Mouse (Mus musculus): Measurements from ENCODE around the gene Ndufs5. TPM values are rescaled to one million over a fixed set of nuclear protein-coding genes. Genes with fewer than 3 reads are reported as not detected.
A peak's percentile ranks its signal among the peaks of the same experiment; 100 is the strongest.

Ndufs5 gene
- polyA plus RNA-seq, 1 experiment = 54.2 TPM

DNA sequence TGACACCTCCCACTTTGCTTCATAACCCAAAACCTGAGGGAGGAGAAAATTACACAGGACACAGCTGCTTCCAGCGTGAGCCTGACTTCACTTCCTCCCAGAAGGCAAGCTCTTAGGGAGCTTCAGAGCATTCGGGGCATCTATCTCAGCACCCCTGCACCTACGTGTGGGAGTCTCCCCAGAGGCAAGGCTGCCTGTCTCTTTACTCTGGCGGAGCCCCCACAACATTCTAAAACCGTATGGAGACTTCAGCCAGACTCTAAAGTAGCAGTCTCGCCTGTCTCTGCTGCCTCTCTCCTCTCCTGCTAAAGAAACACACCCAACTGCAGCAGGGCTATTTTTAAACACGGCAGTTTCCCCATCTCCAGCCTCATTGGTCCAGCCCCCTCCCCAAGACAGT lies 37.0 kb downstream of the Ndufs5 start:
- TF ChIP-seq CTCF (IDR thresholded peaks at IDR 0.05; ENCODE audit: insufficient read depth, low read length) (no peak), POLR2A (IDR thresholded peaks at IDR 0.05; ENCODE audit: borderline replicate concordance, extremely low read depth, low read depth, low read length) (no peak)
- DNase-seq = no peak
- H3K4me3 ChIP-seq (replicated peaks; ENCODE audit: extremely low read depth, low read depth, low read length) = no peak overlapping the region
- H3K4me1 ChIP-seq (ENCODE audit: control insufficient read depth, insufficient read depth, low read length) = no peaks in the 10 kb centered on the region
- WGBS = 46% methylated on average over 7 of the region's 7 CpGs

DNA sequence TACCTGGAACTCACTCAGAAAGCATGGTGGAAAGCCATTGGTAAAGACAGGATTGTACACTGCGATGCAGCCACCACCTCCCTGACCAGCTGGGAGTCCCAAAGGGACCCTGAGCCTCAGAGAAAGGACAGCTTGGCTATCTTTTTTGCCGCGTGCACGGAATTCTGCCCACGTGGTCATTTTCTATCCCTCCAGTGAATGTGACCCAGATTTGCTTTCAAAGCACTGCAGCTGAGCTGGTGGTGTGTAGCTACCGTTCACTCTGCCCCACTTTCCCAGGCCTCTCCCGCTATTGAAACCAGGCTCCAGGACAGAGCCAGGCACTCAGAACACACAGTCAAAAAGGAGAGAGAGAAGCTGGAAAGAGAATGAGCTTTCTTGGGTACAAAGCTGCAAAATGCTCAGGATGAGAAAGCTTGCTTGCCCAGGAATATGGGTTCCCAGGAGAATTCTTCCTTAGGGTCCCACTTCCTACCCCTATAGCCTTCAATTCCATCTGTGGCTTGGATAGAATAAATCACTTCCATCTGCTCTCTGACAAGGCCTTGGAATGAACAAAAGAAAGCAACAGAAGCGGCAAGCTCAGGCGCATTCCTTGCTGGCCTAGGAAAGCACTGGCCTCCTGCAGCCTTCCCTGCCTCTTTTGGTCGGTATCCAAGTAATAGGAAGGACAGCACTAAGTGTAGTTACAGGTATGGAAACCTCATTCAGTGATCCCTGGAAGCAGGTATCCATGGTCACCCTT lies 40.8 kb downstream of the Ndufs5 start:
- Histone ChIP-seq H3K4me3 (replicated peaks; ENCODE audit: extremely low read depth, low read depth, low read length) (no peak overlapping the region), H3K4me1 (ENCODE audit: control insufficient read depth, insufficient read depth, low read length) (no peaks in the 10 kb centered on the region)
- no peak for DNase-seq
- TF ChIP-seq POLR2A (IDR thresholded peaks at IDR 0.05; ENCODE audit: borderline replicate concordance, extremely low read depth, low read depth, low read length) (no peak), CTCF (IDR thresholded peaks at IDR 0.05; ENCODE audit: insufficient read depth, low read length) (no peak)
- 60% methylated on average over 10 of the region's 10 CpGs for WGBS

DNA sequence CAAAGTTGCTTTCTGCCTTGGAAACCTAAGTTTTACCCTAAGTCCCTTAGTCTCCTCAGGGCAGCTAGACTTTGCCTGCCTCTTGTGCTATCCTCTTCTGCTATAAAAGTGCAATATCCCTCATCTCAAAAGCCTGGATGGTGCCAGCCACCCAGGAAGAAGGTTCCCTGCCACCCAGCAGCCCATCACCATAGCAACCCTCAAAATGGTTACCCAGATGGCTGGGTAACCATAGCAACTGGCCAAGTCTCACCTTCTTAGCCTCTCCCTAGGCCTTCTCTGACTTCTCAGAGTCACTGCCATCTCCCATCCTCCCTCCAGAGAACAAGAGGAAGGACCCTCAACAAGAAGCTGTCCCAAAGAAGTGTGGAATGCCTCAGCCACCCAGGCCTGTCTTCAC lies 47.4 kb downstream of the Ndufs5 start:
- Histone ChIP-seq H3K4me3 (replicated peaks; ENCODE audit: extremely low read depth, low read depth, low read length) (no peak overlapping the region), H3K4me1 (ENCODE audit: control insufficient read depth, insufficient read depth, low read length) (peaks cover 3% of the 10 kb centered on the region; the same call in 1 of the 2 replicates)
- TF ChIP-seq CTCF (IDR thresholded peaks at IDR 0.05; ENCODE audit: insufficient read depth, low read length) (no peak), POLR2A (IDR thresholded peaks at IDR 0.05; ENCODE audit: borderline replicate concordance, extremely low read depth, low read depth, low read length) (no peak)
- DNase-seq = no peak

DNA sequence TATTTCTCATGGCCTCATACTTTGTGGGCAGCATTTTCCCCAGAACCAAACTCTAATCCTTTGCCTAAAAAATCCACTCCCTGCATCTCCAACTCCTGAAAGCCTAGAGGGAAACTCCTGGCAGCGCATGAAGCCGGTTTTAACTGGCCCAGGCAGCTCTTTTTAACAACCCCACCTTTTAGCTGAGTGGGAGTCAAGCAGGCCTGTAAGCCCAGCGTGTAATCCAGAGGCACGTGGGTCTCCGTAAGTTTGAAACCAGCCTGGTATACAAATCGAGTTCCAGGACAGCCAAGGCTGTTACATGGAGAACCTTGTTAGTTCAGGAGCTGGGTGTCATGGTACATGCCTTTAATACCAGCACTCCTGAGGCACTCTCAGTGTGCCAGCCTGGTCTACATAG lies 48.3 kb downstream of the Ndufs5 start:
- H3K4me3 ChIP-seq (replicated peaks; ENCODE audit: extremely low read depth, low read depth, low read length) = no peak overlapping the region
- H3K4me1 ChIP-seq (ENCODE audit: control insufficient read depth, insufficient read depth, low read length) = peaks cover 4% of the 10 kb centered on the region; the same call in 1 of the 2 replicates
- no peak for TF ChIP-seq CTCF (IDR thresholded peaks at IDR 0.05; ENCODE audit: insufficient read depth, low read length)
- no peak for TF ChIP-seq POLR2A (IDR thresholded peaks at IDR 0.05; ENCODE audit: borderline replicate concordance, extremely low read depth, low read depth, low read length)
- 69% methylated on average over 6 of the region's 6 CpGs for WGBS
- no peak for DNase-seq

DNA sequence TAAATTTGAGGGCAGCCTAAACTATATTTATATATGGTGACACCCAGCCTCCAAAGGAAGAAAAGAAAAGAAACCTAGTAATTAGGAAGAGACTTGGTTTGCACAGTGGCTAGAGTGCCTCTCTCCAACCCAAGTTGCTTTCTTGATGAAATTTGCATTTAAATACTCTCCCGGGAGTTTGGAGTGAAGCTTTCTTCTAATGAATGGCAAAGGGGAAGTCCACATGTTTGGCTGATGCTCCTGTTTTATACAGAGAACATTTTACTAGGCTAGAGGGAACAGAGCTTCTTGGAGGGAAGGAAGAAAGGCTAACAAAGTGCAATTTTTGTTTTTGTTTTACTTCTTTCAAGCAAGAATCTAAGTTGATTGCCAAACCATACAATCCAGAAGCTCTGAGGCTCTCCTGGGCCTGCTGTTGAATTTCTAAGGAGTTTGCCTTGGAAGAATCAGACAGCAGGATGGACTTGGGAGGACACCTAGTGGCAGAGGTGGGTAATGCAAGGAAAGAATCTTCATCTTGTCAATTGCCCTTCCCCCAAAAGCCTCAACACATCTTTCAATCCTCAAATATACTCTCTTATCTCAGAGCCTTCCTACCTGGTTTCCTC lies 50.6 kb downstream of the Ndufs5 start:
- peak; percentile 78 for DNase-seq
- Histone ChIP-seq H3K4me3 (replicated peaks; ENCODE audit: extremely low read depth, low read depth, low read length) (no peak overlapping the region), H3K4me1 (ENCODE audit: control insufficient read depth, insufficient read depth, low read length) (peaks cover 4% of the 10 kb centered on the region; the same call in 1 of the 2 replicates)
- TF ChIP-seq POLR2A (IDR thresholded peaks at IDR 0.05; ENCODE audit: borderline replicate concordance, extremely low read depth, low read depth, low read length) (no peak), CTCF (IDR thresholded peaks at IDR 0.05; ENCODE audit: insufficient read depth, low read length) (peak; percentile 75)
- 13% methylated on average over 1 of the region's 1 CpGs for WGBS

DNA sequence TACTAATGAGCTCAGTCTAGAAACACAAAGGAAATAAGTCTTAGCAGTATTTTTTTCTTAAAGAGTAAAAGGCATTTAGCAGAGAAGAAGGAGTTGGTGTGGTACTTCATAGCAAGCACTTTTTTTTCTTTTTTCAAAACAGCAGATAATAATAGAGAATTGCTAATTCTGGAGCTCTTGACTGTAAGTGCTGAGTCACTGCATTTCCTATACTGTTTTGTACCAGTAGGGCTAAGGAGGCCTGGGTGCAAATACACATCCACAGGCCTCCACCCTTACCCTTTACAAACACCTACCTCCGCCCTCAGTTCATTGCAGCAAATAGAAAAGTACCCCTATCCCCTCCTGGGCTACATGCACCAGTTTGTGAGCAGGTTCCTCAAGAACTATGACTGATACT lies 51.5 kb downstream of the Ndufs5 start:
- TF ChIP-seq POLR2A (IDR thresholded peaks at IDR 0.05; ENCODE audit: borderline replicate concordance, extremely low read depth, low read depth, low read length) = no peak
- TF ChIP-seq CTCF (IDR thresholded peaks at IDR 0.05; ENCODE audit: insufficient read depth, low read length) = no peak
- DNase-seq = no peak
- 68% methylated on average over 1 of the region's 1 CpGs for WGBS

GRCm38 (mm10) chr4:123665681-123666278 lies 52.2 kb downstream of the Ndufs5 start:
- DNase-seq = no peak
- TF ChIP-seq CTCF (IDR thresholded peaks at IDR 0.05; ENCODE audit: insufficient read depth, low read length) = no peak
- WGBS = 40% methylated on average over 11 of the region's 11 CpGs
- Histone ChIP-seq H3K4me1 (ENCODE audit: control insufficient read depth, insufficient read depth, low read length) (peaks cover 11% of the 10 kb centered on the region), H3K4me3 (replicated peaks; ENCODE audit: extremely low read depth, low read depth, low read length) (no peak overlapping the region)

More for the DNA sequence above, 51.5 kb downstream of the Ndufs5 start:
- no peak overlapping the region for H3K4me3 ChIP-seq (replicated peaks; ENCODE audit: extremely low read depth, low read depth, low read length)
- H3K4me1 ChIP-seq (ENCODE audit: control insufficient read depth, insufficient read depth, low read length) = peaks cover 7% of the 10 kb centered on the region

- WGBS = under 1% methylated on average over 58 of the region's 58 CpGs
- TF ChIP-seq CTCF (IDR thresholded peaks at IDR 0.05; ENCODE audit: insufficient read depth, low read length) (no peak), POLR2A (IDR thresholded peaks at IDR 0.05; ENCODE audit: borderline replicate concordance, extremely low read depth, low read depth, low read length) (no peak)
- peak; percentile 68 for DNase-seq
- peak overlapping the region; percentile 59 for H3K4me3 ChIP-seq (replicated peaks; ENCODE audit: extremely low read depth, low read depth, low read length)
- H3K4me1 ChIP-seq (ENCODE audit: control insufficient read depth, insufficient read depth, low read length) = peaks cover 11% of the 10 kb centered on the region
These were observed 52.9 kb downstream of the Ndufs5 start for GRCm38 (mm10) chr4:123664951-123665661.

Data from lung, adult 2 months (tissue).